Mouse (Mus musculus): ENCODE results near the gene Clec16a. TPM values are rescaled to one million over a fixed set of nuclear protein-coding genes. Genes with fewer than 3 reads are reported as not detected.

Gene Clec16a
- polyA plus RNA-seq, 1 experiment: 15.7 TPM

DNA sequence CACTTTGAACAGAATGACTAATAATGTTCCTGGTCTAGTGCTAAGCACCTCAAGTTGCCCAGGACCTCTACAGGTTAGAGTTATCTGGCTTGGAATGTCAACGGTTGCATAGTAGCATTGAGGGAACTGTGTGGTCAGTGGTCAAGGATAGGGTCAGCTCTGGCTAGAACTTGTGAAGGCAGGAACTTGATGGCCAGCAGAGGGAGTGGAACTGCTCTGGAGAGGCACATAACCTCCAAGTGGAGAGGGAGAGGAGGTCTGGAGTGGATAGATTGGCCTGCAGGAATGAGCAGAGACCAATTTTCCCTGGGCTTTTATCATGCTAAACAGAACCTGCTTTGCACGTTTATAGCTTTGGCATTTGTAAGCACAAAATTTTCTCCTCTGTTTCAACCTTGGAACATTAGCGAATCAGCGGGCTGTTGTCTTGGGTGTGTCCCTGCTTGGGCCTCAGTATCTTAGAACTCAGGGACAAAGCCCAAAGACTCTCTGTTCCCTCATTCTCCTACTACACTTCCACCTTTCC, 83.0 kb downstream of the Clec16a start:
- TF ChIP-seq POLR2A (IDR thresholded peaks at IDR 0.05; ENCODE audit: low read depth, low read length) (no peak), CTCF (conservative IDR thresholded peaks at IDR 0.05; ENCODE audit: insufficient read depth, insufficient read length, low read depth, low read length) (peak; percentile 41)
- Histone ChIP-seq H3K27me3 (replicated peaks; ENCODE audit: control insufficient read depth, insufficient read depth, low read length) (no peaks in the 10 kb centered on the region), H3K27ac (ENCODE audit: insufficient read depth, low read depth, low read length) (no peak overlapping the region), H3K36me3 (ENCODE audit: control insufficient read depth, insufficient read depth, low read length) (0 out of 2 replicates have a peak, but pooled peaks cover 1% of the 10 kb centered on the region), H3K4me3 (ENCODE audit: insufficient read depth, low read depth, low read length) (no peak overlapping the region), H3K4me1 (ENCODE audit: control insufficient read depth, insufficient read depth, low read length) (no peaks in the 10 kb centered on the region)
- DNase-seq: no peak
- WGBS: 80% methylated on average over 4 of the region's 4 CpGs

DNA sequence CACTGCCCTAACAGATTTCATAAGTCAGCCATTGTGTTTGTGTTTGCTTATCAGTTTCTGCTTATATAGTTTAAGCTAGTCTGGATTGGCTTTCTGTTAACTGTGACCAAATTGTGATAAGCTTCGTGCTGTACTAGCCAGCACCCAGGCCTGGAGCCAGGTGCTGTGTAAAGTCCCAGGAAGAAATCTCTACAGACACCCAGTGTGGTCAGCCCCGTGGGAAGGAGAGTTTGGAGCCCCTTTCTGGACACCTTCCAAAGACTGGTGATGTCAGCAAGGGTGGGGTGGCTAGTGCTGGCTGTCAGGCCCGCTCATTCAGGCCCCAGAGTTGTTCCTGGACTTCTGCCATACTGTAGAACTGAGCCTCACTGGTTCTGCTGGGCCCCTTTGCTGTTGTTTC, 83.8 kb downstream of the Clec16a start:
- TF ChIP-seq POLR2A (IDR thresholded peaks at IDR 0.05; ENCODE audit: low read depth, low read length): no peak
- TF ChIP-seq CTCF (conservative IDR thresholded peaks at IDR 0.05; ENCODE audit: insufficient read depth, insufficient read length, low read depth, low read length): no peak
- H3K27me3 ChIP-seq (replicated peaks; ENCODE audit: control insufficient read depth, insufficient read depth, low read length): no peaks in the 10 kb centered on the region
- H3K4me1 ChIP-seq (ENCODE audit: control insufficient read depth, insufficient read depth, low read length): no peaks in the 10 kb centered on the region
- no peak for DNase-seq
- 62% methylated on average over 3 of the region's 3 CpGs for WGBS
- H3K36me3 ChIP-seq (ENCODE audit: control insufficient read depth, insufficient read depth, low read length): 0 out of 2 replicates have a peak, but pooled peaks cover 1% of the 10 kb centered on the region
- no peak overlapping the region for H3K27ac ChIP-seq (ENCODE audit: insufficient read depth, low read depth, low read length)
- no peak overlapping the region for H3K4me3 ChIP-seq (ENCODE audit: insufficient read depth, low read depth, low read length)

- no peaks in the 10 kb centered on the region for H3K27me3 ChIP-seq (replicated peaks; ENCODE audit: control insufficient read depth, insufficient read depth, low read length)
- TF ChIP-seq POLR2A (IDR thresholded peaks at IDR 0.05; ENCODE audit: low read depth, low read length): no peak
- TF ChIP-seq CTCF (conservative IDR thresholded peaks at IDR 0.05; ENCODE audit: insufficient read depth, insufficient read length, low read depth, low read length): no peak
- no peak overlapping the region for H3K4me3 ChIP-seq (ENCODE audit: insufficient read depth, low read depth, low read length)
- H3K27ac ChIP-seq (ENCODE audit: insufficient read depth, low read depth, low read length): no peak overlapping the region
- DNase-seq: no peak
- 87% methylated on average over 3 of the region's 3 CpGs for WGBS
- H3K4me1 ChIP-seq (ENCODE audit: control insufficient read depth, insufficient read depth, low read length): no peaks in the 10 kb centered on the region
- H3K36me3 ChIP-seq (ENCODE audit: control insufficient read depth, insufficient read depth, low read length): 0 out of 2 replicates have a peak, but pooled peaks cover 1% of the 10 kb centered on the region
Observed at GRCm38 (mm10) chr16:10629361-10629760, 84.2 kb downstream of the Clec16a start.

GRCm38 (mm10) chr16:10634940-10635339, 89.8 kb downstream of the Clec16a start:
- H3K36me3 ChIP-seq (ENCODE audit: control insufficient read depth, insufficient read depth, low read length): no peaks in the 10 kb centered on the region
- DNase-seq: no peak
- no peaks in the 10 kb centered on the region for H3K27me3 ChIP-seq (replicated peaks; ENCODE audit: control insufficient read depth, insufficient read depth, low read length)
- TF ChIP-seq POLR2A (IDR thresholded peaks at IDR 0.05; ENCODE audit: low read depth, low read length) (no peak), CTCF (conservative IDR thresholded peaks at IDR 0.05; ENCODE audit: insufficient read depth, insufficient read length, low read depth, low read length) (no peak)
- no peak overlapping the region for H3K27ac ChIP-seq (ENCODE audit: insufficient read depth, low read depth, low read length)
- no peak overlapping the region for H3K4me3 ChIP-seq (ENCODE audit: insufficient read depth, low read depth, low read length)
- 94% methylated on average over 3 of the region's 3 CpGs for WGBS
- H3K4me1 ChIP-seq (ENCODE audit: control insufficient read depth, insufficient read depth, low read length): no peaks in the 10 kb centered on the region

DNA sequence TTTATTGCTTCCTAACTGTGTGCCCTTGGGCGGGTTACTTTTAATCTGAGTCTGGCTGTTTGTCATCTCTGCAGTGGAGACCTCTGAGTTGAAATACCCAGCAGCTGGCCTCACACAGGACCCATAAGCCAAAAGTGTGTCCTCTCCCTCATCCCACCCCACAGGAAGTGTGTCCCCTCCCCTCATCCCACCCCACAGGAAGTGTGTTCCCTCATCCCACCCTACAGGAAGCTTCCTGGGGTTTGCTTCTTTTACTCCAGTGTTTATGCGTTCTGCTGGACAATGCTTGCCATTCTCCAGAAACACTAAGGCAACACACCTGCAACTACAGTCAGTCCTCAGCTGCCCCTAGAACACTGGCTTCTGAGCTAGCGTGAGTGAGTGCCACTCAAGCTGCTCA, 92.8 kb downstream of the Clec16a start:
- H3K4me1 ChIP-seq (ENCODE audit: control insufficient read depth, insufficient read depth, low read length): no peaks in the 10 kb centered on the region
- H3K4me3 ChIP-seq (ENCODE audit: insufficient read depth, low read depth, low read length): no peak overlapping the region
- no peaks in the 10 kb centered on the region for H3K27me3 ChIP-seq (replicated peaks; ENCODE audit: control insufficient read depth, insufficient read depth, low read length)
- no peaks in the 10 kb centered on the region for H3K36me3 ChIP-seq (ENCODE audit: control insufficient read depth, insufficient read depth, low read length)
- TF ChIP-seq POLR2A (IDR thresholded peaks at IDR 0.05; ENCODE audit: low read depth, low read length) (no peak), CTCF (conservative IDR thresholded peaks at IDR 0.05; ENCODE audit: insufficient read depth, insufficient read length, low read depth, low read length) (no peak)
- DNase-seq: no peak
- H3K27ac ChIP-seq (ENCODE audit: insufficient read depth, low read depth, low read length): no peak overlapping the region
- WGBS: 79% methylated on average over 3 of the region's 3 CpGs

DNA sequence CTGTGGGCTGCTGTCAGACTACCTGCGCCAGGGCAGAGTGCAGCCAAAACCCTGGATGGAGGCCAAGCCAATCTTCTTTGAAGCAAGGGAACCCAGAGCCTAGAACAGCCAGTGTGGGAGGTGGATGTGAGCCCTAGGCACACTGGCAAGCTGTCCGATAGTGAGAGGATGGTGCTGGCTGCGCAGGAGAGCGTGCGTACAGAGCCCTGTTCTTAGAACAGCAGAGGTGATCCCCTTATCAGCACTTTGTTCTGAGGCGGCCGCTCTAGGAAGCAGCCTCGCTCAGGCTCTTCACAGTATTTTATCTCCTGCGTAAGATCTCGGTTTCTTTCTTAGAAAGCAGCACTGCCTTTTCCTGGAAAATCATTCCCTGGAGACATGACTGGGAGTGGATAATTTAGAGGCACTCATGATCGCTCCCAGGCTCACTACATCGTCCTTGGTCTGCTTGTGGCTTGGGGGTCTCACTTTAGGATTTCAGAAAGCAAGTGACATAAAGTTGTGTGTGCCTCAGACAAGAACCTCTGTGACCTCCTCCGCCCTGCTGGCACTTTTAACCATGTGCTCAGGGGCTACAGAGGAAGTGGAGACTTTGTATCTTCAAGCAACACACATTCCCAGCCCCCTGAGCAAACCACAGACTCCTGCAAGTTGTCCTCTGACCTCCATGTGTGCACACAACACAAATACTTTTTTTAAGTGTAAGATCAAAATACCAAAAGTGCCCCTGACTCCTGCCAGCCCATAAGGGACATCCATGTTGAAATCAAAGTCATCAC, 94.2 kb downstream of the Clec16a start:
- DNase-seq: peak; percentile 59
- WGBS: 64% methylated on average over 13 of the region's 13 CpGs

DNA sequence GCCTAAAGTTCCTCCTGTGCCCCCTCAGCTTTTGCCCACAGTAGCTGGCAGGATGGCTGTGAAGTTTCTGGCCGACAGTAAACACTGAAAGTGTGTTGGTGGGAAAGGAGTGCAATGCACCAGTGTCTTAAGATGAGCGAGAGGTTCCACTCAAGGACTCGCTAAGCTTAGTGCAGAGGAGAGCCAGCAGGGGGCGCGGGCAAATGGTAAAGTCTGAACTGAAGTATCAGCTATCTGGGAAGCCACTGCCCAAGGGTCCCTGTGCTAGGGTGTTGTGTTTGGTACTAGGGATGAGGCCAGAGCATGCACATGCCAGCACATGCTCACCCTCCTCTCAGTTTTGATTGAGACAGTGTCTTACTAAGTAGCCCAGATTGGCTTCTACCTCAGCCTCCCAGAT, 94.9 kb downstream of the Clec16a start:
- 7% methylated on average over 5 of the region's 5 CpGs for WGBS
- TF ChIP-seq CTCF (conservative IDR thresholded peaks at IDR 0.05; ENCODE audit: insufficient read depth, insufficient read length, low read depth, low read length) (peak; percentile 82), POLR2A (IDR thresholded peaks at IDR 0.05; ENCODE audit: low read depth, low read length) (no peak)
- Histone ChIP-seq H3K27ac (ENCODE audit: insufficient read depth, low read depth, low read length) (no peak overlapping the region), H3K4me1 (ENCODE audit: control insufficient read depth, insufficient read depth, low read length) (no peaks in the 10 kb centered on the region), H3K4me3 (ENCODE audit: insufficient read depth, low read depth, low read length) (no peak overlapping the region), H3K36me3 (ENCODE audit: control insufficient read depth, insufficient read depth, low read length) (no peaks in the 10 kb centered on the region), H3K27me3 (replicated peaks; ENCODE audit: control insufficient read depth, insufficient read depth, low read length) (no peaks in the 10 kb centered on the region)
- peak; percentile 81 for DNase-seq

More for the DNA sequence above, 94.2 kb downstream of the Clec16a start:
- Histone ChIP-seq H3K27me3 (replicated peaks; ENCODE audit: control insufficient read depth, insufficient read depth, low read length) (no peaks in the 10 kb centered on the region), H3K4me3 (ENCODE audit: insufficient read depth, low read depth, low read length) (no peak overlapping the region), H3K36me3 (ENCODE audit: control insufficient read depth, insufficient read depth, low read length) (no peaks in the 10 kb centered on the region), H3K27ac (ENCODE audit: insufficient read depth, low read depth, low read length) (no peak overlapping the region), H3K4me1 (ENCODE audit: control insufficient read depth, insufficient read depth, low read length) (no peaks in the 10 kb centered on the region)
- TF ChIP-seq POLR2A (IDR thresholded peaks at IDR 0.05; ENCODE audit: low read depth, low read length) (no peak), CTCF (conservative IDR thresholded peaks at IDR 0.05; ENCODE audit: insufficient read depth, insufficient read length, low read depth, low read length) (no peak)

Data from kidney, adult 2 months (tissue).